Mouse (Mus musculus): ENCODE measurements around the gene Pde4b. TPM values are rescaled to one million over a fixed set of nuclear protein-coding genes. Genes with fewer than 3 reads are reported as not detected.
A peak's percentile ranks its signal among the peaks of the same experiment; 100 is the strongest.

The Pde4b gene
- polyA plus RNA-seq, 1 experiment from 2014 or later, result 7.0 TPM

DNA sequence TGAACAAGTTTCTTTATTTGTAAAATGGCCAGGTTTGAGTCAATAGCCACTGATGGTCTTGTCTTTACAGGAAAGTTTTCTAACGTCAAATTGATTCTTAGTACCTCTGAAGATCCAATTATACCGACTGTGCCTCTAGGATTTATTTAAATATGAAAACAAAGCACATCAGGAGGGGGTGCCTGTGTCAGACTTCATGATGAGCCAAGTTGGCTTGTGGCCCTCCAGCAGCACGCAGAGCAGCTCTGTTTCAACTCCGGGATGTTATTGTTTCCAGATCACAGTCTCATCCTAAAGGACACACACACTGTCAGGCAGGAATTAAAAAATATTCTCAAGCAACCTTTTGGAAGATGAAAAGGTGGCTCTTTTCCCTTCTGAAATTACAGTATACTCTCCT lies 326.5 kb downstream of the Pde4b start:
- Histone ChIP-seq H3K36me3 (ENCODE audit: control insufficient read depth, insufficient read depth, low read length) (no peaks in the 10 kb centered on the region), H3K27ac (ENCODE audit: low read depth, low read length) (no peak overlapping the region), H3K4me1 (replicated peaks; ENCODE audit: control insufficient read depth, insufficient read depth, low read length) (no peaks in the 10 kb centered on the region), H3K9ac (ENCODE audit: low read depth, low read length) (no peak overlapping the region), H3K4me3 (ENCODE audit: low read depth, low read length) (no peak overlapping the region), H3K9me3 (ENCODE audit: control insufficient read depth, low read length) (no peaks in the 10 kb centered on the region), H3K27me3 (ENCODE audit: control insufficient read depth, insufficient read depth, low read length) (no peaks in the 10 kb centered on the region), H3K4me2 (replicated peaks; ENCODE audit: low read depth, low read length) (no peak overlapping the region)
- no peak for DNase-seq (ENCODE audit: low spot score)
- 48% methylated on average over 4 of the region's 4 CpGs for WGBS
- no peak for ATAC-seq (ENCODE audit: low FRiP score)

DNA sequence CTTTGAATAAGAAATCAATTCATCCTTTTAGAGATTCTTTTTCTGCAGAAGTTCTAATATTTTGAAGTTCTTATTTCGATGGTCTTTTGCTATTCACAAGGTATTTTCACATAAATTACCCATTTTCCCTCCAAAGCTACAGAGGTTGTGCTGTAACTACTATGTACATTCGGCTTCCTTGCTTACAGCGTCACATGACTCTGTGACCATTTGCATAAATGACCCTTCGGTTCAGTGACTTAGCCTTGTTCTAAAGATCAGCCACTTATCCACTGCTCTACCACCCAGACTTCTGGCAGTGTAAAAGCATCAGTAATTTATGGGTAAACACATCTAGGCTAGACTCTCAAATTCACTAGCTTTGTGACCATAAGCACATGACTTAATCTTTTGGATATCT lies 327.3 kb downstream of the Pde4b start:
- Histone ChIP-seq H3K27me3 (ENCODE audit: control insufficient read depth, insufficient read depth, low read length) (no peaks in the 10 kb centered on the region), H3K4me3 (ENCODE audit: low read depth, low read length) (no peak overlapping the region), H3K9me3 (ENCODE audit: control insufficient read depth, low read length) (no peaks in the 10 kb centered on the region), H3K4me1 (replicated peaks; ENCODE audit: control insufficient read depth, insufficient read depth, low read length) (no peaks in the 10 kb centered on the region), H3K4me2 (replicated peaks; ENCODE audit: low read depth, low read length) (no peak overlapping the region), H3K9ac (ENCODE audit: low read depth, low read length) (no peak overlapping the region), H3K36me3 (ENCODE audit: control insufficient read depth, insufficient read depth, low read length) (no peaks in the 10 kb centered on the region), H3K27ac (ENCODE audit: low read depth, low read length) (no peak overlapping the region)
- 85% methylated on average over 4 of the region's 4 CpGs for WGBS
- ATAC-seq (ENCODE audit: low FRiP score), result no peak
- DNase-seq (ENCODE audit: low spot score), result no peak

DNA sequence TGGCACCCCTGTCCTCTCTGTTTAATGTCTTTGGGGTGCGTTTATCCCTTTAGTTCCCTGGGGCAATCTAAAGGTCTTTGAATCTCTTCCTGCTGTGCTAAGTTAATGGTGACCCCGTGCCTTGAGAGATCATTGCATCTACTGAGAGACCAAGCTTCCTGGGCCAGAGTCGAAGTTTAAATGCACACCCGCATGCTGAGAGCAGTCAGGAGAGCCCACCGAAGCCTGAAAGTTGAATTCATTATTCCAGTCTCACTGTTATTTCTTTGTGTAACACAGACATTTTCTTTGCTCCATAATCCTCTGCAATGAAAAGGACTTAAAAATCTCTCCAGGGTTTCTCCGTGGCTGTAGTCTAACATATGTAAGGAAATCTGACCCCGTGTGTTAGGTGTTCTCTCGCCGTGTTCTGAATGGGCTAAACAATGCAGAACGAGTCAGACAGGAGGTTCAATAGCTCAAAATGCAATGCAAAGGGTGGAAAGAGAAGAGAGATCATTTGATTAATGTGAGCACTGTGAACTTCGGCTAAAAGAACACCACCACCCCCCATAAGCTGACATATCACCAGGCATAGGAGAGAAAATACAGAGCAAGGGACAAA lies 333.6 kb downstream of the Pde4b start:
- Histone ChIP-seq H3K4me1 (replicated peaks; ENCODE audit: control insufficient read depth, insufficient read depth, low read length) (peaks cover 3% of the 10 kb centered on the region; the same call in 1 of the 2 replicates), H3K4me3 (ENCODE audit: low read depth, low read length) (no peak overlapping the region), H3K27ac (ENCODE audit: low read depth, low read length) (no peak overlapping the region), H3K4me2 (replicated peaks; ENCODE audit: low read depth, low read length) (peak overlapping the region; percentile 31), H3K9me3 (ENCODE audit: control insufficient read depth, low read length) (no peaks in the 10 kb centered on the region), H3K27me3 (ENCODE audit: control insufficient read depth, insufficient read depth, low read length) (no peaks in the 10 kb centered on the region), H3K36me3 (ENCODE audit: control insufficient read depth, insufficient read depth, low read length) (no peaks in the 10 kb centered on the region), H3K9ac (ENCODE audit: low read depth, low read length) (no peak overlapping the region)
- ATAC-seq (ENCODE audit: low FRiP score), result no peak
- DNase-seq (ENCODE audit: low spot score), result peak; percentile 14
- WGBS, result 31% methylated on average over 11 of the region's 11 CpGs

DNA sequence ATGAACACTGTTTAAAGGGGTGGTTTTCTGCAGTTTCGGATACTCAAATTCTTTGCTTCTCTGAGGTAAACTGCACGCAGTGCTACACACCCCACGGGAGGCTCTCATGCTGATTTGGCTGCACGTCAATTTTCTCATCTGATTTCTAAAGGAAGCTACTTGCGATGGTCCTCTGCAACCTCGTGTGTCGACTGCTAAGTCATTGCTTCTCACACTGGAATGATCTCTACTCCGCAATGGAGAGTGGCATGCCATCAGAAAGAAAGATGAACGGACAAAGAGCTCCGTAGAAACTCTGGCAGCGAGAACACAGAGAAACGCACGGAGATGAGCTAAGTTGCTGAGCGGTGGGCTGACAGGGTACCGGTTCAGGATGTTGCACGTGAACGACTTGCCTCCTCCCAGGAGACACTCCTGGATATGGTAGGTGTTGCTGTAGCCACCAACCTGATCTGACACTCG lies 334.1 kb downstream of the Pde4b start:
- Histone ChIP-seq H3K9ac (ENCODE audit: low read depth, low read length) (no peak overlapping the region), H3K27me3 (ENCODE audit: control insufficient read depth, insufficient read depth, low read length) (no peaks in the 10 kb centered on the region), H3K9me3 (ENCODE audit: control insufficient read depth, low read length) (no peaks in the 10 kb centered on the region), H3K4me1 (replicated peaks; ENCODE audit: control insufficient read depth, insufficient read depth, low read length) (peaks cover 3% of the 10 kb centered on the region; the same call in 1 of the 2 replicates), H3K4me3 (ENCODE audit: low read depth, low read length) (no peak overlapping the region), H3K27ac (ENCODE audit: low read depth, low read length) (no peak overlapping the region), H3K36me3 (ENCODE audit: control insufficient read depth, insufficient read depth, low read length) (no peaks in the 10 kb centered on the region), H3K4me2 (replicated peaks; ENCODE audit: low read depth, low read length) (peak overlapping the region; percentile 31)
- ATAC-seq (ENCODE audit: low FRiP score) (no peak), DNase-seq (ENCODE audit: low spot score) (peak; percentile 24)
- 58% methylated on average over 18 of the region's 18 CpGs for WGBS

GRCm38 (mm10) chr4:102424104-102424503 lies 336.8 kb downstream of the Pde4b start:
- Histone ChIP-seq H3K9ac (ENCODE audit: low read depth, low read length) (no peak overlapping the region), H3K27ac (ENCODE audit: low read depth, low read length) (no peak overlapping the region), H3K4me2 (replicated peaks; ENCODE audit: low read depth, low read length) (no peak overlapping the region), H3K9me3 (ENCODE audit: control insufficient read depth, low read length) (no peaks in the 10 kb centered on the region), H3K4me3 (ENCODE audit: low read depth, low read length) (no peak overlapping the region), H3K36me3 (ENCODE audit: control insufficient read depth, insufficient read depth, low read length) (no peaks in the 10 kb centered on the region), H3K27me3 (ENCODE audit: control insufficient read depth, insufficient read depth, low read length) (no peaks in the 10 kb centered on the region), H3K4me1 (replicated peaks; ENCODE audit: control insufficient read depth, insufficient read depth, low read length) (peaks cover 3% of the 10 kb centered on the region; the same call in 1 of the 2 replicates)
- DNase-seq (ENCODE audit: low spot score) (no peak), ATAC-seq (ENCODE audit: low FRiP score) (no peak)
- WGBS, result 83% methylated on average over 3 of the region's 3 CpGs

DNA sequence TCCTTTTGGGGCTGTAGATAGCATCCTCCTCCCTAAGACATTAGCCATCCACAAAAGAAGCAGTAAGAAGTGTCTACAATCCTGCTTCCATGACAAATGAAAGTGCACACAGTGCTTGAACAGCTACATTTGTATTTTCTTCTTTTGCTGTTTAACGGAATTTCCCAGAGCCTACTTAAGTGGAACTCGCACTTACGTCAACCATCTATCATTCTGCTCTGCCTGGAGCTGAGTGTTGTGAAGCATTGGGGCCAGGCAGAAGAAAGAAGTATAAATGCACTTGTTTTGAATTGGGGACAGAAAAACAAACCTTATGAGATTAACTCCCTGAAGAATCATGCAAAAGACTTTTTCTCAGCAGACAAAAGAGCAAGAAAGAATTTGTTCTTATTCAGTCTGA lies 338.1 kb downstream of the Pde4b start:
- H3K36me3 ChIP-seq (ENCODE audit: control insufficient read depth, insufficient read depth, low read length), result no peaks in the 10 kb centered on the region
- no peak overlapping the region for H3K4me3 ChIP-seq (ENCODE audit: low read depth, low read length)
- no peaks in the 10 kb centered on the region for H3K27me3 ChIP-seq (ENCODE audit: control insufficient read depth, insufficient read depth, low read length)
- ATAC-seq (ENCODE audit: low FRiP score) (no peak), DNase-seq (ENCODE audit: low spot score) (no peak)
- H3K4me2 ChIP-seq (replicated peaks; ENCODE audit: low read depth, low read length), result no peak overlapping the region
- 72% methylated on average over 3 of the region's 3 CpGs for whole genome bisulfite sequencing
- no peak overlapping the region for H3K27ac ChIP-seq (ENCODE audit: low read depth, low read length)
- no peak overlapping the region for H3K9ac ChIP-seq (ENCODE audit: low read depth, low read length)
- no peaks in the 10 kb centered on the region for H3K9me3 ChIP-seq (ENCODE audit: control insufficient read depth, low read length)
- peaks cover 3% of the 10 kb centered on the region; the same call in 1 of the 2 replicates for H3K4me1 ChIP-seq (replicated peaks; ENCODE audit: control insufficient read depth, insufficient read depth, low read length)

GRCm38 (mm10) chr4:102429730-102430341 lies 342.5 kb downstream of the Pde4b start:
- no peak overlapping the region for H3K9ac ChIP-seq (ENCODE audit: low read depth, low read length)
- WGBS, result 75% methylated on average over 4 of the region's 4 CpGs
- no peaks in the 10 kb centered on the region for H3K36me3 ChIP-seq (ENCODE audit: control insufficient read depth, insufficient read depth, low read length)
- H3K4me1 ChIP-seq (replicated peaks; ENCODE audit: control insufficient read depth, insufficient read depth, low read length), result no peaks in the 10 kb centered on the region
- DNase-seq (ENCODE audit: low spot score), result no peak
- no peak overlapping the region for H3K4me2 ChIP-seq (replicated peaks; ENCODE audit: low read depth, low read length)
- H3K9me3 ChIP-seq (ENCODE audit: control insufficient read depth, low read length), result no peaks in the 10 kb centered on the region
- no peaks in the 10 kb centered on the region for H3K27me3 ChIP-seq (ENCODE audit: control insufficient read depth, insufficient read depth, low read length)
- no peak overlapping the region for H3K4me3 ChIP-seq (ENCODE audit: low read depth, low read length)
- no peak overlapping the region for H3K27ac ChIP-seq (ENCODE audit: low read depth, low read length)
- ATAC-seq (ENCODE audit: low FRiP score), result no peak

GRCm38 (mm10) chr4:102432040-102432782 lies 344.9 kb downstream of the Pde4b start:
- H3K9me3 ChIP-seq (ENCODE audit: control insufficient read depth, low read length), result no peaks in the 10 kb centered on the region
- WGBS, result 59% methylated on average over 9 of the region's 9 CpGs
- H3K27me3 ChIP-seq (ENCODE audit: control insufficient read depth, insufficient read depth, low read length), result no peaks in the 10 kb centered on the region
- no peaks in the 10 kb centered on the region for H3K36me3 ChIP-seq (ENCODE audit: control insufficient read depth, insufficient read depth, low read length)
- no peak for ATAC-seq (ENCODE audit: low FRiP score)
- DNase-seq (ENCODE audit: low spot score), result no peak
- H3K4me2 ChIP-seq (replicated peaks; ENCODE audit: low read depth, low read length), result no peak overlapping the region
- no peak overlapping the region for H3K27ac ChIP-seq (ENCODE audit: low read depth, low read length)
- H3K4me1 ChIP-seq (replicated peaks; ENCODE audit: control insufficient read depth, insufficient read depth, low read length), result no peaks in the 10 kb centered on the region
- H3K9ac ChIP-seq (ENCODE audit: low read depth, low read length), result no peak overlapping the region
- H3K4me3 ChIP-seq (ENCODE audit: low read depth, low read length), result no peak overlapping the region

All from hindbrain, embryonic 11.5 days (tissue).